Mouse (Mus musculus) limb, embryonic 14.5 days (tissue): ENCODE results near the gene Blm. TPM values are rescaled to one million over a fixed set of nuclear protein-coding genes. Genes with fewer than 3 reads are reported as not detected.

Source experiments
- ATAC-seq: fragments of 200-750 bp; cut with Nextera tagmentation; 2 replicates; pipeline ENCODE4 v1.8.0; 2017; ENCODE audit warnings: low read depth, moderate number of reproducible peaks, moderate TSS enrichment; ENCODE audit not compliant: low FRiP score
- DNase-seq: peaks from one replicate; pipeline ENCODE4 v3.0.0-alpha.2; 2015; ENCODE audit warnings: low spot score
- H3K27ac ChIP-seq: fragments of 300-500 bp; sonication (generic); replicated peaks from 2 replicates; pipeline ENCODE4 v1.5.1; 2014; ENCODE audit warnings: low read depth, mild to moderate bottlenecking, low read length, moderate library complexity, mixed read lengths
- H3K27me3 ChIP-seq: fragments of 300-500 bp; sonication (generic); 2 replicates; pipeline ENCODE4 v1.6.1; 2014; ENCODE audit warnings: low read length, mixed read lengths; ENCODE audit not compliant: control insufficient read depth, insufficient read depth
- H3K36me3 ChIP-seq: fragments of 300-500 bp; sonication (generic); 2 replicates; pipeline ENCODE4 v1.6.1; 2014; ENCODE audit warnings: mild to moderate bottlenecking, low read length, moderate library complexity, mixed read lengths; ENCODE audit not compliant: control insufficient read depth, insufficient read depth
- H3K4me1 ChIP-seq: fragments of 300-500 bp; sonication (generic); 2 replicates; pipeline ENCODE4 v1.6.1; 2014; ENCODE audit warnings: antibody characterized with exemption, low read length, mixed read lengths; ENCODE audit not compliant: control insufficient read depth, insufficient read depth
- H3K4me2 ChIP-seq: fragments of 300-500 bp; sonication (generic); replicated peaks from 2 replicates; pipeline ENCODE4 v1.6.1; 2014; ENCODE audit warnings: low read depth, mild to moderate bottlenecking, low read length, moderate library complexity; ENCODE audit not compliant: severe bottlenecking
- H3K4me3 ChIP-seq: fragments of 300-500 bp; sonication (generic); replicated peaks from 2 replicates; pipeline ENCODE4 v1.5.1; 2014; ENCODE audit warnings: low read length
- H3K9ac ChIP-seq: fragments of 300-500 bp; sonication (generic); 2 replicates; pipeline ENCODE4 v1.6.1; 2014; ENCODE audit warnings: mild to moderate bottlenecking, low read depth, low read length, moderate library complexity; ENCODE audit not compliant: severe bottlenecking
- H3K9me3 ChIP-seq: fragments of 300-500 bp; sonication (generic); 2 replicates; pipeline ENCODE4 v1.6.1; 2016; ENCODE audit warnings: low read length; ENCODE audit not compliant: control insufficient read depth
- POLR2A ChIP-seq: fragments of 200-500 bp; IDR thresholded peaks from 2 replicates; pipeline ENCODE4 v1.8.0; 2012; ENCODE audit warnings: inconsistent platforms, mild to moderate bottlenecking, moderate library complexity, borderline replicate concordance; ENCODE audit not compliant: insufficient read depth, insufficient read length; ENCODE audit errors: extremely low read depth
- WGBS: fragments of 180-500 bp; shearing (Covaris S2); extraction: QIAGEN DNeasy Blood & Tissue Kit; methylation state at CpG from one replicate; pipeline ENCODE4 v1.1.7; 2014; 5-methylcytosine and 5-hydroxymethylcytosine counted together
- polyA plus RNA-seq, 2 experiments: library from polyadenylated mRNA; depleted of rRNA in 1 of 2; stranded (reverse) in 1 of 2; unstranded in 1 of 2; fragments of >200 nt; fragmentation: Nextera tagmentation in 1 of 2; extraction: Ambion mirVana in 1 of 2; gene quantifications; 2 replicates each; pipeline versions ENCODE4 v1.2.1 to v1.2.3; 2012 to 2014

Blm gene
- polyA plus RNA-seq, 2 experiments: 16.2 to 17.8 TPM

GRCm38 (mm10) chr7:80406186-80406585 lies 128.7 kb downstream of the Blm start:
- Histone ChIP-seq H3K27me3 (no peaks in the 10 kb centered on the region), H3K36me3 (no peaks in the 10 kb centered on the region), H3K4me2 (no peak overlapping the region), H3K27ac (no peak overlapping the region), H3K4me1 (peaks cover 6% of the 10 kb centered on the region), H3K4me3 (no peak overlapping the region), H3K9ac (no peak overlapping the region), H3K9me3 (no peaks in the 10 kb centered on the region)
- 88% methylated on average over 3 of the region's 3 CpGs for WGBS
- no peak for TF ChIP-seq POLR2A
- DNase-seq: no peak
- ATAC-seq: no peak

- WGBS: 40% methylated on average over 9 of the region's 9 CpGs
- no peak within 1 kb of the TSS for H3K4me2 ChIP-seq
- TF ChIP-seq POLR2A: no peak
- H3K27ac ChIP-seq: no peak within 1 kb of the TSS
- no peak within 1 kb of the TSS for H3K9ac ChIP-seq
- DNase-seq: no peak
- H3K4me1 ChIP-seq: peaks cover 16% of the 10 kb centered on the region
- ATAC-seq: no peak
- H3K27me3 ChIP-seq: no peaks in the 10 kb centered on the region
- H3K9me3 ChIP-seq: no peaks in the 10 kb centered on the region
- H3K4me3 ChIP-seq: no peak within 1 kb of the TSS
- H3K36me3 ChIP-seq: no peaks in the 10 kb centered on the region
Measured at GRCm38 (mm10) chr7:80405188-80405695, 129.7 kb downstream of the Blm start, which contains the start of gene Furin. Furin (minus strand) TSS chr7:80405436.

Other genes with a start within 250 kb of the Blm start
- gene Prc1, start 240.7 kb downstream of the Blm start, polyA plus RNA-seq (2012; rRNA removed): 78.5 and 79.9 TPM in 2 replicates
- gene Prc1, start 240.7 kb downstream of the Blm start, polyA plus RNA-seq (2014; fragmentation: Nextera tagmentation; extraction: Ambion mirVana): 109 and 111 TPM in 2 replicates
- gene Rccd1, start 210.7 kb downstream of the Blm start, polyA plus RNA-seq (2012; rRNA removed): 22.5 and 26.2 TPM in 2 replicates
- 8.0 and 10.2 TPM in 2 replicates for gene Rccd1, start 210.7 kb downstream of the Blm start, polyA plus RNA-seq (2014; fragmentation: Nextera tagmentation; extraction: Ambion mirVana)
- gene Unc45a, start 194.1 kb downstream of the Blm start, polyA plus RNA-seq (2012; rRNA removed): 55.1 and 62.6 TPM in 2 replicates
- gene Unc45a, start 194.1 kb downstream of the Blm start, polyA plus RNA-seq (2014; fragmentation: Nextera tagmentation; extraction: Ambion mirVana): 36.9 and 40.4 TPM in 2 replicates
- gene Hddc3, start 192.0 kb downstream of the Blm start, polyA plus RNA-seq (2012; rRNA removed): 48.8 and 50.4 TPM in 2 replicates
- gene Hddc3, start 192.0 kb downstream of the Blm start, polyA plus RNA-seq (2014; fragmentation: Nextera tagmentation; extraction: Ambion mirVana): 23.1 and 23.8 TPM in 2 replicates
- 64.8 and 89.1 TPM in 2 replicates for gene Man2a2, start 163.7 kb downstream of the Blm start, polyA plus RNA-seq (2012; rRNA removed)
- 14.8 and 18.4 TPM in 2 replicates for gene Man2a2, start 163.7 kb downstream of the Blm start, polyA plus RNA-seq (2014; fragmentation: Nextera tagmentation; extraction: Ambion mirVana)
- gene Fes, start 147.2 kb downstream of the Blm start, polyA plus RNA-seq (2012; rRNA removed): 23.5 and 26.0 TPM in 2 replicates
- gene Fes, start 147.2 kb downstream of the Blm start, polyA plus RNA-seq (2014; fragmentation: Nextera tagmentation; extraction: Ambion mirVana): 12.6 and 14.5 TPM in 2 replicates
- 40.5 and 58.3 TPM in 2 replicates for gene Furin, start 129.7 kb downstream of the Blm start, polyA plus RNA-seq (2012; rRNA removed)
- gene Furin, start 129.7 kb downstream of the Blm start, polyA plus RNA-seq (2014; fragmentation: Nextera tagmentation; extraction: Ambion mirVana): 17.0 and 19.8 TPM in 2 replicates
- gene Crtc3, start 153.8 kb upstream of the Blm start, polyA plus RNA-seq (2012; rRNA removed): 18.6 and 24.4 TPM in 2 replicates
- 26.4 and 29.9 TPM in 2 replicates for gene Crtc3, start 153.8 kb upstream of the Blm start, polyA plus RNA-seq (2014; fragmentation: Nextera tagmentation; extraction: Ambion mirVana)